Mouse (Mus musculus): ENCODE measurements at regions not wholly inside any gene's neighbourhood (a gene's known extent, or its start where the extent isn't known, plus 50 kb on each side); places are given as distances from the start of the nearest gene placed in this dataset.

DNA sequence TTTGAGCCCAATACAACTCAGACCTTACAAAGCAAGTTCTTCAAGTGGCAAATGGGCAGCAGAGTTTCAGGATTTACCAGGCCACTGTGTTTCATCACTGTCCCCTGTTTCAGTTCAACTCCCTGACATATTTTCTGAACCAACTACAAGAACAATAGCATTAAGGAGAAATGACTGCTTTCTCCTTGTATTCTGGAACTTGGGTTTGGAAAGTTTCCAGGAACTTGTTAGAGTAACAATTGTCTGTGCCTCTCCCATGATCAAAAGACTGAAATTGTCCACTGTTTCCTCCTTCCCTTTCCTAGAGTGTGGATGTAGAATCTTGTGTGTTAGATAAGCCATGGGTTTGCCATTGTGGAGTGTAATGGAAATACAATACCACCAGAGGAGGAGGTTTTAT is 893.1 kb upstream of the Tenm2 start:
- TF ChIP-seq MAFK (IDR thresholded peaks at IDR 0.05; ENCODE audit: insufficient read depth, low read depth, low read length): no peak
- no peak for TF ChIP-seq CHD2 (IDR thresholded peaks at IDR 0.05; ENCODE audit: low read depth, low read length)
- TF ChIP-seq HCFC1 (IDR thresholded peaks at IDR 0.05; ENCODE audit: borderline replicate concordance, insufficient read depth, low read length): no peak
- no peak for TF ChIP-seq ZNF384 (IDR thresholded peaks at IDR 0.05; ENCODE audit: low read depth, low read length)
- TF ChIP-seq ZC3H11A (IDR thresholded peaks at IDR 0.05; ENCODE audit: borderline replicate concordance, low read depth, low read length): no peak

All from ES-E14 (cell line).